Mouse (Mus musculus): Measurements from ENCODE around the gene Epm2aip1. TPM values are rescaled to one million over a fixed set of nuclear protein-coding genes. Genes with fewer than 3 reads are reported as not detected.

Gene Epm2aip1
- 18.4 and 23.5 TPM in 2 replicates for polyA plus RNA-seq (2021; fragmentation: Nextera tagmentation)
- long read RNA-seq, experiment 1, full-length matches to known transcripts = 72 of 72 reads
- long read RNA-seq, experiment 1, partial matches to known transcripts = 0 of 72 reads
- long read RNA-seq, experiment 1, other reads (novel, unspliced or antisense) = 0 of 72 reads
- long read RNA-seq, experiment 2, full-length matches to known transcripts = 173 of 173 reads
- long read RNA-seq, experiment 2, partial matches to known transcripts = 0 of 173 reads
- long read RNA-seq, experiment 2, other reads (novel, unspliced or antisense) = 0 of 173 reads

GRCm38 (mm10) chr9:111271434-111272160, at the start of gene Epm2aip1, which contains the start of gene Mlh1:
Gene Epm2aip1 (plus strand): TSS chr9:111271929.
Gene Mlh1 (minus strand): TSS chr9:111271791.

GRCm38 (mm10) chr9:111311031-111311842, 39.5 kb downstream of the Epm2aip1 start, which contains the start of gene Trank1:
Gene Trank1 (plus strand): TSS chr9:111311739.

Other genes with a start within 250 kb of the Epm2aip1 start
- gene Ccrl2, start 214.4 kb upstream of the Epm2aip1 start, polyA plus RNA-seq (2021; fragmentation: Nextera tagmentation) = 1.5 and 1.7 TPM in 2 replicates
- 25.2 and 26.5 TPM in 2 replicates for gene Lrrfip2, start 154.3 kb upstream of the Epm2aip1 start, polyA plus RNA-seq (2021; fragmentation: Nextera tagmentation)
- gene Mlh1, start 138 bp upstream of the Epm2aip1 start, polyA plus RNA-seq (2021; fragmentation: Nextera tagmentation) = 4.8 and 6.1 TPM in 2 replicates
- gene Trank1, start 39.8 kb downstream of the Epm2aip1 start, polyA plus RNA-seq (2021; fragmentation: Nextera tagmentation) = 7.8 and 13.6 TPM in 2 replicates
- gene Dclk3, start 167.2 kb downstream of the Epm2aip1 start, polyA plus RNA-seq (2021; fragmentation: Nextera tagmentation) = 6.6 and 7.3 TPM in 2 replicates

Data from layer of hippocampus, adult 6 months (tissue).